Mouse (Mus musculus) right cerebral cortex, postnatal 25 days (tissue): ENCODE measurements around the gene Sag.
"Not testable (repeated sequence)": the region's sequence is repeated elsewhere in the genome, so short reads cannot be mapped to it uniquely, and the experiment has no call there.

Experiments
- DNase-seq: peaks from one replicate; pipeline ENCODE4 v3.0.0; 2022

Gene Sag

DNA sequence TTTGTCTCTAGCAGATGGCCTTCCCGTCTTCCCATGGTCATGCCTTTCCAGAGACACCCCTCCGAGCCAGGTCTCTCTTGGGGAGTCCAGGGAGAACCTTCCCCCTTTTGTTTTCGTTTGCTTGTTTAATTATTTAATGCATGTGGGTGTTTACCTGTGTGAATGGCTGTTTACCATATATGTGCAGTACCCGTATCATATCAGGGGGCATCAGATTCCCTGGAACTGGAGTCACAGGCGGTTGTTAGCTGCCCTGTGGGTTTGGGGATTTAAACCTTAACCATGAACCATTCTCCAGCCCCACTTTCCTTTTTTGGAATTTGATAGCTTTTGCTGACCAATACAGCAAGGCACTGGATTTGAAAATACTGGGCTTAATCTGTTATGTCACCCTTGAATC, 21.8 kb downstream of the Sag start:
- no peak for DNase-seq

DNA sequence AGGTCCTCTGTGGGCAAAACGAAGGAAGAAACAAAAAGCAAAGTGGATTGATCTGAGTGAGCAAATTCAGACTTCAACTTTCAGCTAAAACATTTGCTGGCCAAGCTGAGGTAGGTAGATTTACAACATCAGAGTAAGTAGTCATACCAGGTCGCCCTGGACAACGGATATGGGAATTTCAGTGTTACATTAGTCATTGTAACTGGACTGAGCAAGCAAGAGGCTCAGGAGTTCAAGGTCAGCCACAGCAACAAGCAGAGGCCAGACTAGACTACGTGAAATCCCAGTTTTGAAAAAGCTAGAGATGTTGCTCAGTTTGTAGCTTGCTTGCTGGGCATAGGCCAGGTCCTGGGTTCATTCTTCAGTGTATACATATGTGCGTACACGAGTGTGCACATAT, 22.5 kb downstream of the Sag start:
- no peak for DNase-seq

DNA sequence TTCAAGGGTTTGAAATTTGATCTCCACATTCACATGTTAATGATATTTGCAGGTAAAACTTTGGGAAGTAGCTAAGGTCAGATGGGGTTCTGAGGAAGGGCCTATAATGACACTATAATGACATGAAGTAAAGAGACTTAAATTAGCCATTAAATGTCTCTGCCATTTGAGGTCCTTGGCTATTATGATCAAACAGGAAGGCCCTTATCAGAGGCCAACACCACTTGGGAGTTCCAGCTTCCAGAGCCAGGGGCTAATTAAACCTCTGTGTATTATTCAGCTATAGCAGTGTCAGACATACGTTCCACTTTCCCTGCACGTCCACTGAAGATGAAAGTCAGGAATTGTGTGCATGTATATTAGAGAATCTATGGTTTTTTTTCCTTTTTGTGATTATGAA, 23.0 kb downstream of the Sag start:
- DNase-seq: no peak

DNA sequence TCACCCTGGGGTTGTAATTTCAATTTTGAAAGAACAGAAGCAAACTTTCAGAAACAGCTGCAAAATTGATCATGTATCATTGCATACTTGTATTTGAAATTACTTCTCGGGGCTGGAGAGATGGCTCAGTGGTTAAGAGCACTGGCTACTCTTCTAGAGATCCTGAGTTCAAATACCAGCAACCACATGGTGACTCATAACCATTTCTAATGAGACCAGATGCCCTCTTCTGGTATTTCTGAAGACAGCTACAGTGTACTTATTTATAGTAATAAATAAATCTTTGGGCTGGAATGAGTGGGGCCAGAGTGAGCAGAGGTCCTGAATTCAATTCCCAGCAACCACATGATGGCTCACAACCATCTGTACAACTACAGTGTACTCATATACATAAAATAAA, 24.0 kb downstream of the Sag start:
- DNase-seq: not testable (repeated sequence)

DNA sequence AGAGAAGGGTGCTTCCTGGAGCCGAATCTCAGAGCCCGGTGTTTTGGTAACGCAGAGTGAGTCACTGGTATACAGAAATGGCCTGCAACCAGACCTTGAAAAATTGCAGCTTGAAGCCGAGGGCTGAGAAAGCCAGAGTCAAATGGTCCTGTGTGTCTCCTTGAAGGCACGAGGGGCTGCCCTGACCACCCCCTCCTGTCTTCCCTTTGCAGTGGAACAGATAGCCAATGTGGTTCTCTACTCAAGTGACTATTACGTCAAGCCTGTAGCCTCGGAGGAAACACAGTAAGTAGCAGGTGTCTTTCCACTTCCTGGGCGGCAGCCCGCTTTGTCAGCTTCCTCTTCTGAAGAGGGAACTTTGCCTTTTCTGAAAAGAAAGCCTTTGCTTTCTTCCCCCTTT, 24.7 kb downstream of the Sag start:
- DNase-seq: peak; percentile 31

DNA sequence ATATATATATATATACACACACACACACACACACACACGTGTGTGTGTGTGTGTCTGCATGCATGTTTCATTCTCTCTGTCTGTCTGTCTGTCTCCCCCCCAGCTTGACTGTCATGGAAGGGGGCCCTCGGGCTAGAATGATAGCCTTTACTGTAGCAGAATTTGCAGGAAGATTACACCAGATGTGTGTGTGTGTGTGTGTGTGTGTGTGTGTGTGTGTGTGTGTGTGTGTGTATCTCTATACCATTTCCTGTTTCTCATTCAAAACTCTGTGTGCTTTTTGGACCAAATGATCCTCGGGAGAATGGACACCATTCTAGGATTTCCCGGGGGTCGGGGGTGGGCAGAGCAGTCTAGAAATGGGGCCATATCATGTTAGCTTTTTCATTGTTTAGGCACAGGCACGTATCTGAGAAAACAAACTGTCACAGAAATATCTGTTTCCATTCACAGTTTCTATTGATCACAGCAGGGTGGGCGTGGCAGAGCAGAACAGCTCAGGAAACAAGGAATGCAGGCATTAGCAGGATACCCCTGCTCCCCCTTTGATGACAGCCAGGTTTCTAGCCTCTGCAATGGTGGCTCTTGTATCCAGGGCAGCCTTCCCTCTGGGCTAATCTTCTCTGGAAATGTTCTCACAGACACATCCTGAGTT, 25.6 kb downstream of the Sag start:
- no peak for DNase-seq

DNA sequence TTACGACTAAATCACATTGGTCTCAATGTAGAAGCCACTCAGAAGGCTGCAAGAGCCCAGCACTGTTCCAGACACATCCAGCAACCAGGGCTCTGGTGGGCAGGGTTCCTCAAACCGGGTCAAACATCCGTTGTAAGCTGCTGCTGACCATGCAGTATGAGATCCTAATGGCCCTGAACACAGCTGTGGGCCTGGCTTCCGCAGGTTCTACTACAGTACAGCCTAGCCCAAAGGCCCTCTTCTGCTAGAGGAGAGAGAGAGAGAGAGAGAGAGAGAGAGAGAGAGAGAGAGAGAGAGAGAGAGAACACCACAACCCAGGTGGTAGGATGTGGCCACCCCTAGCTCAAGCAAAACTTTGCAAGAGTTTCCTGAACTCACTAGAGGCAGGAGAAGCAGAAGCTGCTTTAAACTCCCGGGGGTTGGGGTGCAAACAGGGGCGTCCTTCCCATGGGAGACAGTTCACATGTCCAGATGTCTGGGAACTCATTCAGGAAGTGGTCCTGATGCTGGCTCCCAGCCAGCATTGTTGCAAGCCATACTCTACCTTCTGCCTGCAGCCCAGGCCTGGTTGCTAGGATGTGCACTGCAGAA, 26.2 kb downstream of the Sag start:
- no peak for DNase-seq

DNA sequence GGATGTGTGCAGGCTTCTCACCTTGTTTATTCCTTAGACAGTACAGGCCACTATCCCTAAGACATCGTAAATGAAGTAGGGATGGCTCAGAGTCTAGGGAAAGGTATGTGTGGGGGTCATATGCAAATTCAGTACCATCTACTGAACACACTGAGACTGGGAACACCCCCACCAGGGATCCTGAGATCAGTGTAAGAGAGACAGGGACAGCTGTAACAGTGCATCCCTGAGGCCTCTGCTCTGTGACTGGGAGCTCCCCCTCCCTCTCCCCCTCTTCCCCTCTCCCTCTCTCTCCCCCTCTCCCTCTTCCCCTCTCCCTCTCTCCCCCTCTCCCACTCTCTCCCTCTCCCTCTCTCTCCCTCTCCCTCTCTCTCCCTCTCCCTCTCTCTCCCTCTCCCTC, 33.0 kb downstream of the Sag start:
- DNase-seq: no peak

DNA sequence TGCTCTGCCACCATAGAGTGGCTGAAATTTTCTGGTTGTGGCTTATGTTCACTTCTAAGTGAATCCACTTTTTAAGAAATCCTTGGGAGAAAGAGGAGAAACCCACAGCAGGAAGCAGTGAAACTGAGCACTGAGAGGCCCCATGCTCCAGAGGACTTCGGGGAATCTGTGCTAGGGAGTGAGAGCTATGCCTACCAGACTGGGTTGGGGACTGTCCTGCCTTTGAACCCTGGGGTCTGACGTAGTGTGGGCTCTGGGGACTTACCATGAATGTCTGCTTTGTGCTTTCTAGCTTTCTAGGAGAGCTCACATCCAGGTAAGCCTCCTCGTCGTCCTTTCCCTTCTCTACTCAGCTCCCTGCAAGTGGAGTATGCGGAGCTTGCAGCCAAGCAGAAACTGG, 33.5 kb downstream of the Sag start:
- DNase-seq: no peak

DNA sequence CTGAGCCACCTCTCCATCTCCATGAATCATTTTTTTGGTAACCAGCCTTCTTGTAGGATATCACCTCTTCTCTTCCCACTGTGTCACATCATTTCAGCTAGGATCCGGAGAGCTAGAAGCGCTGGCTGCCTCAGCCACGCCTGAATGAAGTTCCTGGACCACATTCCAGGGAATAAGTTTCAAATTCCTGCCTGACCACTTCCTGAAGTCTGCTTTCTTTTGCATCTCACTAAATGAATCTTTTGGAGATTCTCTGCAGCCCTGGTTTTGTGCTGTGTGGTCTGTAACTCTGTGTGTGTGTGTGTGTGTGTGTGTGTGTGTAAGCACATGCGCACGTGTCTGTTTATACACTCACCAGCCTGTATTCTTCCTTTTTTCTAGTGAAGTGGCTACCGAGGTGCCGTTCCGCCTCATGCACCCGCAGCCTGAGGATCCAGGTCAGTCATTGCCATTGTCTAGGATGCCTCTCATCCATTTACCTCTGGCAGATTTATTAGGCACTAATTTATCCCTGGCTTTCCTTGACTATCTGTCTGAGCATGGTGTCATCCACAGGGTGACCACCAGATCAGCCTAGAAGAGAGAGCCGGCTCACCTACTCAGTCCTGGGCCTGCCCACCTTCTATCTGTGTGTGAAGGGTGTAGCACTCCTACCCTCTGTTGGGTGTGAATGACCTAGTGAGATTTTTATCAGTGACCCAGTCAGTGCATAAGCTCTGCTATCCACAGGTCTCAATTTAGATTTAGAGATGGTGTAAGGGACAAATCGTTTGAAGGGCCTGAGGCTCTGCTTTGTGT, 37.1 kb downstream of the Sag start:
- DNase-seq: no peak

DNA sequence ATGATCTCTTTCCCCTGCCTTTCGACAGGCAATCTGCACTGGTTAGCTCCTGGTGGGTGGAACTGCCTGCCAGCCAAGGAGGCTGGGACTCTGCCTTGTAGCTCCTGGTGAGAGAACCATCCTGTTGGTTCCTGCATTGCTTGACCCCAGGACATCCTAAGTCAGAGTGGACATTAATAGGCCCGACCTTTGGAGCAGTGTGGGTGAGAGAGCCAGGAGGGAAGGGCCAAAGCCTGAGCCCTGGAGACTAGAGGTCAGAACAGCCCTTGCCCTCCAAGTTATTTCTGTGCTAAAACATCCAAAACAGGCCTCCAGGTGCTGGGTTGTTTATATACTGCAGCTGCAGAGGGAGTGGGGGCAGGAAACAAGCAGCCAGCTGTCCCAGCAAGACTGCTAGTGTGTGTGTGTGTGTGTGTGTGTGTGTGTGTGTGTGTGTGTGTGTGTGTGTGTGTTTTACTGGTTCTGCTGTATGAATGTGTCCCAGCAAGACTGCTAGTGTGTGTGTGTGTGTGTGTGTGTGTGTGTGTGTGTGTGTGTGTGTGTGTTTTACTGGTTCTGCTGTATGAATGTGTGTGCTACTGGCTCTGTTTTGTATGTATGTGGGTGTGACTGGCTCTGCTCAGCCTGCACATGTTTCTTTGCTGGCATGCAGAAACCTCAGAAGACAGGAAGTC, 43.5 kb downstream of the Sag start:
- DNase-seq: no peak

DNA sequence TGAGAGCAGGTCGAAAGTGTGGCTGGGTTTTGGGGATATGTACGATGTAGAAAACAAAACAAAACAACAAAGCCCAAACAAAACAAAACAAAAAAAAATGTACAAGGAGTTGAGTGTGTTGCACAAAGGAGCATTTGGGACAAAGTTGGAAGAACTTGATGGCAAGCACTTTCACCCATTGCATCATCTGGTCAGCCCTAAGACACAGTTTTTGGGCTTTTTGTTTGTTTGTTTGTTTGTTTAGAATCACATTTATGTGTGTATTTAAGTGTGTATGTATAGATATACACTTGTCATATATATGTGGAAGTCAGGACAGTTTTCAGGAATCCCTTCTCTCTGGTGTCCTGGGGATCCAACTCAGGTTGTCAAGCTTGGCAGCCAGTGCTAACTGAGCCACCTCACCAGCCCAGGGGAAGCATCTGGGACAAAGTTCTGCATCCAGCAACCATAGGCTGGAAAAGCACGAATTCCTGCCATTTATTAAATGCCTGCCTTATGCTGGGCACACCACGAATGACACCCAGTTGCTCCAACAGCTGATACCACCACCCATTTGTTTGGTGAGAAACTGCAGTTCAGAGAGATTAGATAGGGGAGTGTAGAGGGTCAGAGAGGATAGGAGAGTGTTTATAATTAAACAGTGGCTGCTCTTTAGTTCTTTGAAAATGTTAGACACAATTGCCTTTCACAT, 44.1 kb downstream of the Sag start:
- no peak for DNase-seq

DNA sequence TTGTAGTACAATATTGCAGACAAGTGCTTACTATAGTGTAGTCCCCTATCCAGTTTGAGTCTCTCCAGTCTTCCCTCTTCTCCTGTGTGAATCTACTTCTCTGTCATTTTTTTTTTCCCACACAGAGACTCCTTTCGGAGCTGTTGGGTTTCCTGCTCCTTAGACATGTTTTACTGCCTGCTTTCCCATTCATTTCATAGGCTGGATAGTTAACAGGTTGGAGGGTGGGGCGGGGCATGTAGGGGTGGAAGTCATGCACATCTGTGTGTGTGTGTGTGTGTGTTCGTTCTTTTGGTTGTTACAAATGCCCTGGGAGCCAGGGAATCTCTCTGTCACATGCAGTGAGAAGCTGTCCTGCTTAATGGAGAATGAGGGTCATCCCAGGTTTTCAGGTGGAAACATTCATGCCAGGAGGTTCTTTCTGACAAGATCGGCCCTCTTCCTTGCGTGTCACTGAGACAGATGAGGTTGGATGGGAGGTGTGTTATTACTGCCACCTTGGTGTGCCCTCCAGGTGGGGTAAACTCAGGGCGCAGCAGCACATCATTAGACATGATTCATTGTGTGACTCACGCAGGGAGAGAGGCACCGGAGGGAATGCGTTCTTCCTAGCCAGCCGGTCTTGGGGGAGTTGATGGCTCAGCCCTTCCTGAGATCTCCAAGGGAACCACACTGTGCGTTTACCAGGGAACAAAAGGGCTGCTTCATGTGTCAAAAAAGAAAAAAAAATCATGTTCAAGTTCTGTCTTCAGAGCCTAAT, 44.9 kb downstream of the Sag start:
- peak; percentile 43 for DNase-seq

DNA sequence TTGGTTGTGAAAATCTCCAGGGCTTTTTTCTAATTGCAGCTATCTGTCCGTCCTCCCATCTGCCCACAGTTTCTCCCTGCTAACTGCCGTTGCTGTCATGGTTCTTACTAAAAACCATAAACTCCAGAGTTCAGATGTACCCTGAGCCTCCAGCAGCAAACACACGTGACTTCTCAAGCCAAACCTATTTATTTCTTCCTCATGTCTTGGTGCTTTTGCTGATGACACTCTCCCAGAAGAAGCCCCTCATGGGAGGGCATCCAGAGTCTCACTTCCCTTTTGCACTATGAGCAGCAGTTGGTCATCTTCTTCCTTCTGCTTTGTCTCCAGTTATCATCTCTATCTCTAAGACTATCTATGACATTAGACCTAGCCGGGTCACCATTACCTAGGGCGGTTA, 45.8 kb downstream of the Sag start:
- DNase-seq: no peak

DNA sequence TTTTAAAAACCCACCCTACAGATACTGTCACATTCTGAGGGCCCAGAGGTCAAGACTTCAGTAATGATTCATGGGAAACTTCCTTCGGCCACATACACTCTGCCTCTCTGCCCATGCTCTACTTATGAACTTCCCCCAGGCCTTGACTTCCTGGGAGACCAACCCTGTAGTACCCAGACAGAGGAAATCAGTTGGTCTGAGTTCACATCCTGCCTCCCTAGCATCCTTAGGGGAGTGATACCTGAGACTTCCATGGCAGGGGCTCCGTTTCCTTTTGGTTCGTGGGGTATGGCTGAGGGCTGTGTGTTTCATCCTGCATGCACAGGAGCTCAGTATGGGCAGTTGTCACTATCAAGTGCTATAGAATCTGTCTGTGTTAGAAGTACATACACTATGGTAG, 47.9 kb downstream of the Sag start:
- no peak for DNase-seq

DNA sequence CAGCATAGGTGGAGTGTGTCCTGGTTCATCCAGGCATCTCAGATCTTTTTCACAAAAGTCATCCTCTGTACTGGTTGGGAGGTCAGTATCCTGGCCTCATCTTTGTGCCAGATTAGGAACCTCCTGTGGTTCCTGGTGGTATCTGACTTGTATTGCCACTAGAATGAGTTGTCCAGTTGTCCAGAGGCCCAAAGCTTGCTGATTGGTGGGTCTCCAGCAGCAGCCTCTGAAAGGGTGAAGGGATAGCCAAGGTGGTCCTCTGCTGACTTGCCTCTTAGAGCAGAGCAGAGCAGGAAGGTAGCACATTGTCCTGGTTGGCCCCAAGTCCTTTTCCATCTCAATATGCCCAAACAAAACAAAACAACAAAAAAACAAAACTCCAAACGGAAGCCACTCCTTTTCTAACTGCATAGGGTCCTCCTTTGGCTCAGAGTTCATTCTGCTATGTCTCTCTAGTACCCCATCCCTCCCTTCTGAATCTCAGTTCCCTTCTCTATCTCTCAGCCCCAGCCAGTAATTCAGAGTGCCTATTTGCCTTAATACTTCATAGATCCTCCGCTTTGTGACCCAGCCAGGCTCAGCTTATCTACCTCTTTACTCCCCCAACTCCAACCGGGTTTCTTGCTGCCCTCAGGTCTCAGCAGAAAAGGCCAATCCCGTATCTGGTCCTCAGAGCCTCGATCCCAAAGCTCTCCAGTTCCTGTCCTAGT, 48.8 kb downstream of the Sag start:
- no peak for DNase-seq

DNA sequence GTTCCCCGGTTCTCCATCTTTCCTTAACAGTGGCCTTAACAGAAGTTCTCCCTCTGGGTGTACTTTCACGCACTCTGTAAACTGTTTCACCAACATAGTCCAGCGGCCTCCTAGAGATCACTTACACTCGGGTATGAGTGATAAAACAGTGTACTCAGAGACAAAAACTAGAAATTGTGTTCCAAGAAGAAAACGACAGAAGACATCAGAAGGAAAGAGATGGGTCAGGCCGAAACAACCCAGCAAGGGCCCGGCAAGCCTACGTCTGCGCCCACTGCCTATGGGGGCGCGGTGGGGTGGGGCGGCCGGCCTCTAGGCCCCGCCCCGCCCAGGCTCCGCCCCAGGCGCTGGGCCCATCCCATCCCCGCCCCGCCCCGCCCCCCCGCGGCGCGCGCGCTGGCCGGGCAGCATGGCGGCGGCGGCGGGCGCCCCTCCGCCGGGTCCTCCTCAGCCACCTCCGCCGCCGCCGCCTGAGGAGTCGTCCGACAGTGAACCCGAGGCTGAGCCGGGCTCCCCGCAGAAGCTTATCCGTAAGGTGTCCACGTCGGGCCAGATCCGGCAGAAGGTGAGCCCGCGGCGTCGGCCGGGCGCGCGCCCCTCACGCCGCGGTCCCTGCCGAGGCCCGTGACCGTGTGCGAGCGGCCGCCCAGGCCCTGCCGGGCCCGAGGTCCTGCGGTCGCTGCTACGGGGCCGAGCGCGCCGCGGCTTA, 49.6 kb downstream of the Sag start, which contains the start of gene Dgkd:
Gene Dgkd, plus strand, starts transcription at position 396 of the 709 bp plus-strand sequence.
- peak; percentile 75 for DNase-seq

DNA sequence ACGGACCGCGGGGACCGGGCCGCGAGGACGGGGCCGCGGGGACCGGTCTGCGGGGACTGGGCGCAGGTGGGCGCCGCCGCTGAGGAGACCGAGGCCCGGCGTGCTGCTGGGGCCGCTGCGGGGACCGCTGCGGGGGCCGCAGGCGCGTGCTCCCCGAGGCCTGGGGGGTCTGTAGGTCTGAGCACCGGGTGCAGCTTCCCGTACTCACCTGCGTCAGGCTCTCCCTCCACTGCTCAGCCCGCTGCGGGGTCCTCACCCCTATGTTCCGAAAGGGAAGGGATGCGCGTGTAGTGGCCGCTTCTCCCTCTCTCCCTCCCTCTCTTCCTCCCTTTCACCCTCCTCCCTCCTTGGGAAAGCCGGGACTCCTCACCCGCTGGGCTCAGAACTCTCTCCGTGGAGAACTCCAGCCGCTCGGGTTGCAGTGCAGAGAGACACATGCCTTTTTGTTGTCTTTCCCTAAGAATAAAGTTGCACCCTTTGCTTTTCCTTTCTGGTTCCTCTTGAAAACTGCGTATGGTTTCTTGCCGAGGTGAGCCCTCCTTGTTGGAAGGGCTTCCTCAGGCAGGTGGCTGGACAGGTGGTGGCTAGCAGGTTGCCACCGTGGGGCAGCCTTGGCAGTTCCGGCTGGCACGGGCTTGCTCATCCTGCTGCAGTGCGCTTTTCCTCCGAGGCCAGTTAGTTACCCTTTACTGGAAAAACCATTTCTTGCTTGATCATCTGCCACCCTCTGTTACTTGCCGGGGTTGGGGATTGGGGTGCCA, 50.3 kb downstream of the Sag start:
- peak; percentile 47 for DNase-seq

DNA sequence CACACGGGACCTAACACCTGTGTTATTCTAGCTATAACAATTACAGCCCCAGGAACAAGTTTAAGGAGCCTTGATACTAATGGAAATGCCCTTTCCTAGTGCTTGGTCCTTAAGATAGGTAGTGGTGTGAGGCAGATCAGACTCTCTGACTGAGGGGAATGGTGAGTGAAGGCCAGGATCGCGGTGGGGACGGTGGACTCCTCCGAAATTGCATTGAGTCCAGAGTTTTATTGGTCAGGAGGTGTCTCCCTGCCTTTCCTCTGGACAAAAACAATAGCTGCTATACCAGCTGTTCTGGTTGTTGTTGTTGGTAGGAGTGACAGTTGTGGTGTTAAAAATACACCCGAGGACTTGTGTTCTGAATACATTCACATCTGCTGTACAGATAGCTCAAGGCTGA, 50.9 kb downstream of the Sag start:
- no peak for DNase-seq

DNA sequence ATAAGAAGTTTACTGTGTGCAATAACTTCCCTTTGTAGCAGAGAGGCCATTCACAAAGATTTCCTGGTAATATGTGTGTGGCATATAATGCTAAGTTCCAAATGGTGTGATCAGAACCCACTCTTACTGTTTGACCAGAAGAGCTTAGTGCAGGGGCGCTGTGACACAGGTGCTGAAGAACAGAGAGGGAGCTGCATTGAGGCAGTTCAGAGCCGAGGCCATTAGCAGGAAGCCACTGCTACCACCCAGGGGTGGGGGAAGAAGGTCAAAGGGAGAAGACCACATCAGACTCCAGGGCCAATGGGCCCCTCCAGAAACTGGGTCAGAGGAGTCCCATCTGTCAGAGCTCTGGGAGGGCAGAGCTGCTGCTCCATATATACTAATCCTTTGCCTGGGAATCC, 51.4 kb downstream of the Sag start:
- no peak for DNase-seq
